Mouse (Mus musculus) bone marrow macrophage, adult 2 months (primary cell): ENCODE measurements around the gene Tbc1d5. TPM values are rescaled to one million over a fixed set of nuclear protein-coding genes. Genes with fewer than 3 reads are reported as not detected.
"Not testable (repeated sequence)": the region's sequence is repeated elsewhere in the genome, so short reads cannot be mapped to it uniquely, and the experiment has no call there.

Experiments used
- H3K27ac ChIP-seq: 2 replicates; pipeline ENCODE4 v1.5.1; 2012; ENCODE audit warnings: low read depth, low read length; ENCODE audit not compliant: insufficient read depth
- H3K4me1 ChIP-seq: 2 replicates; pipeline ENCODE4 v1.6.1; 2012; ENCODE audit warnings: low read length; ENCODE audit not compliant: control insufficient read depth, insufficient read depth
- H3K4me3 ChIP-seq: 2 replicates; pipeline ENCODE4 v1.5.1; 2012; ENCODE audit warnings: mild to moderate bottlenecking, low read length, moderate library complexity; ENCODE audit not compliant: insufficient read depth
- CTCF ChIP-seq: IDR thresholded peaks from 2 replicates; pipeline ENCODE4 v1.5.1; 2012; ENCODE audit warnings: low read depth, mild to moderate bottlenecking, low read length, moderate library complexity
- POLR2A ChIP-seq: IDR thresholded peaks from 2 replicates; pipeline ENCODE4 v1.6.1; 2012; ENCODE audit warnings: mild to moderate bottlenecking, low read depth, low read length, borderline replicate concordance
- polyA plus RNA-seq: library from polyadenylated mRNA; stranded (reverse); fragments of >200 nt; gene quantifications from 2 replicates; pipeline ENCODE4 v1.2.4, GENCODE M21; 2012; ENCODE audit not compliant: missing spikeins, insufficient read depth, insufficient read length

The Tbc1d5 gene
- polyA plus RNA-seq, 1 experiment: 41.9 TPM

DNA sequence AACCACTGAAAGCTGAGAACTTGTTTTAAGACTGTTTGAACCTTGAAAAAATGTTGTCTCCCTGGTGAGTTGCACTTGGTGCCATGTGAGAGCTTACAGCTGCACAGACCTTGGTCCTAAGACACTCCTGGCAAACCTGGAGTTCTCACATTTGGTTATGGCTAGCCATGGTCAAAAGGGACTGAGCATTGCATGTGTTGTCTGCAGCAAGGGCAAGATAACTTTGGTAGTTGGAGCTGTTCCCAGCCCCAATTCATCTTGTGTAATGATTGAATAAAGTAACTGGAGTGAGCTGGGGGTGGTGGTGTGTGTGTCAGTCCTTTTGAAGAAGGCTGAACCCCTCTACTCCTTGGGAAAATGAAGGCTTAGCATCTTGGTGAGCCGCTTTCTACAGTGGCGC lies 454.8 kb downstream of the Tbc1d5 start:
- no peak overlapping the region for H3K4me3 ChIP-seq
- H3K27ac ChIP-seq: no peak overlapping the region
- TF ChIP-seq POLR2A (no peak), CTCF (no peak)
- peaks cover 13% of the 10 kb centered on the region for H3K4me1 ChIP-seq

DNA sequence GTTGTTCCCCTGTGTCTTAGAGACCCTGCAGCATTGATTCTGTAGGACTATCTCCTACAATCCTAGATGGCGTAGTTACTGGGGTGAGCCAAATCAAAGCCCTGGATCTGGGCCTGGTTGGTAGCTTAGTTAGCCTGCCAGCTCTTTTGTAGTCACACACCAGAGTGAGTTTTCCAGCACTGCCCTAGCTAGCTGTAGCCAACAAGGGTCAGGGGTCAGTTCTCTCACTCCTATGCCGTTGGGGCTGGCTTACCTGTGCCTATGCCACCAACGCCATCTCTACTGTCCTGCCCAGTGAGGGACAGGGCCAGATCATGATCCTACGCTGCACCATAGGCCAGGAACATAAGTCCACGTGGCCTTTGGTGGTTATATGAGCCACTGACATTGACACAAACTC lies 461.6 kb downstream of the Tbc1d5 start:
- Histone ChIP-seq H3K4me1 (no peaks in the 10 kb centered on the region), H3K27ac (no peak overlapping the region), H3K4me3 (no peak overlapping the region)
- no peak for TF ChIP-seq POLR2A
- TF ChIP-seq CTCF: no peak

GRCm38 (mm10) chr17:50710497-50711222 lies 468.5 kb downstream of the Tbc1d5 start:
- Histone ChIP-seq H3K4me1 (no peaks in the 10 kb centered on the region), H3K4me3 (no peak overlapping the region), H3K27ac (no peak overlapping the region)
- TF ChIP-seq CTCF (no peak), POLR2A (no peak)

DNA sequence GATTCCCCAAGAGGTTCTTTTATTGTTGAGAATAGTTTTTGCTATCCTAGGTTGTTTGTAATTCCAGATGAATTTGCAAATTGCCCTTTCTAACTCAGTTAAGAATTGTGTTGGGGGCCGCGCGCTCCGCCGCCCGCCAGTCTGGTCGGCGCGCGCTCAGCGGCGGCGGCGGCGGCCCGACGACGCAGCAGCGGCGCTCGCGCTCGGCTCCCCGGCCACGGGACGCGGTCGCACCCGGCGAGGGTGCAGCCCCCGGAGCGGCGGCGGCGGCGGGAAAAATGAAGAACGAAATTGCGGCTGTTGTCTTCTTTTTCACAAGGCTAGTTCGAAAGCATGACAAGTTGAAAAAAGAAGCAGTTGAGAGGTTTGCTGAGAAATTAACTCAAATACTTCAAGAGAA lies 480.7 kb downstream of the Tbc1d5 start:
- not testable (repeated sequence) for H3K4me1 ChIP-seq, H3K4me3 ChIP-seq, H3K27ac ChIP-seq

- TF ChIP-seq CTCF (no peak), POLR2A (no peak)
- no peaks in the 10 kb centered on the region for H3K4me1 ChIP-seq
- H3K4me3 ChIP-seq: no peak overlapping the region
Measured at GRCm38 (mm10) chr17:50688135-50688534, 491.0 kb downstream of the Tbc1d5 start.

DNA sequence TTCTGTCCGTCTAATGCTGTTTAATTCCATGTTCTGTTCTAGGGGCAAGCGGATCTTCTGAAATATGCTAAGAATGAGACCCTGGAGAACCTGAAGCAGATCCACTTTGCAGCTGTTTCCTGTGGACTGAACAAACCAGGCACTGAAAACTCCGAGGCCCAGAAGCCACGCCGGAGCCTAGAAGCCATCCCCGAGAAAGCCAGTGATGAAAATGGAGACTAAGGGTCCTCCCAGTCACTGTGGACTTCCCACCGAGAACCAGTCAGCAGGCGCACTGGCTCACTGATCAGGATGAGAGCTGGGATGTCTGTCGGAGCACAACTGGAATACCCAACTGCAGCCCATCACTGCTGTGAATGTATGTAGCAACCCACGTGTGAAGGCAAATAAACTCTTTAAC lies 491.5 kb downstream of the Tbc1d5 start:
- H3K27ac ChIP-seq: no peak overlapping the region
- TF ChIP-seq CTCF (no peak), POLR2A (no peak)
- no peak overlapping the region for H3K4me3 ChIP-seq
- H3K4me1 ChIP-seq: no peaks in the 10 kb centered on the region

More at GRCm38 (mm10) chr17:50688135-50688534, 491.0 kb downstream of the Tbc1d5 start:
- no peak overlapping the region for H3K27ac ChIP-seq

DNA sequence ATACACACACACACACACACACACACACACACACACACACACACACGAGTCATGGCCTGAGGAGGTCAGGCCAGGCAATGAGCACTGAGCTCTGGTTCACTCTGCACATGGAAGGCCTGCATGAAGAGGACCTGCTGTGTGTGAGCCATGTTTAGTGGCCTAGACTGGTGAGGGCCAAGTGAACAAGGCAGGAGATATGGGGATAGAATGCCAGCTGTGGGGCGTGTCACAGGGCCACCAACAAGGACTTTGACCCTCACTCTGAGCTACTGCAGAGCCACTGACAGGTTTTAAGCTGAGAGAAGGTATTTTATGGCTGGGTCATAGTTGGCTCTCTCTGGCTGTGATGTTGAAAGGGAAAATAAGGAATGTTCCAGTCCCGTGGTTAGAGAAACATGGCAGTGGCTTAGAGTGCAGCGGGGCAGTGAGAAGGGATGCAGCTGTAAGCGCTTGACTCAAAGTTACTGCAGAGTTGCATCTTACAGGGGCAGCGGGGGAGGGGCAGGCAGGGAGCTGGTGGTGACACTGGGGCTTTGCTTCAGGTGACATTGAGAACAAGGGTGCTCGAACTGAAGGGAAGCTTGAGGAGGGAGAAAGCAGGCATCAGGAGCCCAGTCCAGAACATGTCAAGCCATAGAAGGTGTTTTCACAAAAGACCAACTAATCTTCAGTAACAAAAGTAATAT lies 494.0 kb downstream of the Tbc1d5 start:
- H3K4me1 ChIP-seq: no peaks in the 10 kb centered on the region
- no peak for TF ChIP-seq POLR2A
- TF ChIP-seq CTCF: no peak
- no peak overlapping the region for H3K4me3 ChIP-seq
- H3K27ac ChIP-seq: no peak overlapping the region
